Mouse (Mus musculus): ENCODE results near the gene 1700010I14Rik. TPM values are rescaled to one million over a fixed set of nuclear protein-coding genes. Genes with fewer than 3 reads are reported as not detected.

Gene 1700010I14Rik
- 3.2 and 3.6 TPM in 2 replicates for polyA plus RNA-seq (2016; fragmentation: Nextera tagmentation; extraction: Ambion mirVana)

GRCm38 (mm10) chr17:8988119-8988807, at the start of gene 1700010I14Rik:
Gene 1700010I14Rik (plus strand): TSS chr17:8988333.
- Histone ChIP-seq H3K4me2 (replicated peaks) (peak within 1 kb of the TSS; percentile 75), H3K4me1 (peaks cover 16% of the 10 kb centered on the region), H3K36me3 (peaks cover 12% of the 10 kb centered on the region; the same call in 1 of the 2 replicates), H3K4me3 (peak within 1 kb of the TSS; percentile 47), H3K27me3 (no peaks in the 10 kb centered on the region), H3K27ac (replicated peaks) (0 out of 2 replicates have a peak within 1 kb of the TSS, but pooled peaks have one; percentile 4), H3K9me3 (no peaks in the 10 kb centered on the region), H3K9ac (replicated peaks) (peak within 1 kb of the TSS; percentile 49; the same call in 1 of the 2 replicates)
- peak; percentile 69 for ATAC-seq (ENCODE audit: low FRiP score, low read depth)
- 7% methylated on average over 13 of the region's 13 CpGs for WGBS

- H3K4me3 ChIP-seq = no peak overlapping the region
- H3K9me3 ChIP-seq = no peaks in the 10 kb centered on the region
- no peak overlapping the region for H3K9ac ChIP-seq (replicated peaks)
- ATAC-seq (ENCODE audit: low FRiP score, low read depth) = no peak
- no peaks in the 10 kb centered on the region for H3K27me3 ChIP-seq
- 65% methylated on average over 5 of the region's 5 CpGs for WGBS
- H3K4me2 ChIP-seq (replicated peaks) = no peak overlapping the region
- H3K4me1 ChIP-seq = peaks cover 7% of the 10 kb centered on the region; the same call in 1 of the 2 replicates
- H3K27ac ChIP-seq (replicated peaks) = no peak overlapping the region
- H3K36me3 ChIP-seq = peaks cover 24% of the 10 kb centered on the region; the same call in 1 of the 2 replicates
Observed at GRCm38 (mm10) chr17:8951588-8951987, 36.5 kb upstream of the 1700010I14Rik start.

DNA sequence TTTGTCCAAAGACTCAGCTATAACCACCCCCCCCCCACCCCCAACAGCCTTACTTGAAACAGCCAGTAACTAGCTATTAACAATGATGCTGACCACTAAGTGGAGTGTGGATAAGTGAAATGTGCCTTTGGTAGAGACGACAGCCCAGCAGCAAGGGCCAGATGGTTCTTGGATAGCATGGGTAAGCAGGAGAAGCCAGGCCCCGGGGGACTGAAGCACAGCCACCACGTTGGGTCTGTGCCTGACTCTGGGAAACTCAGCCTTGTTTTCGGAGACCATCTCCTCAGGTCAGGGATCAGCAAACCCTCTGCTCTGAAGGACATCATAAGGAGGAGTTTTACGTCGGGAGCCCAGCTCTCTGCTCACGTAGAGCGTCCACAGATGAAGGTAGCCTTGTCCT, 35.2 kb upstream of the 1700010I14Rik start:
- Histone ChIP-seq H3K4me1 (peaks cover 7% of the 10 kb centered on the region; the same call in 1 of the 2 replicates), H3K9me3 (no peaks in the 10 kb centered on the region), H3K4me2 (replicated peaks) (no peak overlapping the region), H3K4me3 (no peak overlapping the region), H3K27ac (replicated peaks) (no peak overlapping the region), H3K27me3 (no peaks in the 10 kb centered on the region), H3K9ac (replicated peaks) (no peak overlapping the region), H3K36me3 (peaks cover 20% of the 10 kb centered on the region; the same call in 1 of the 2 replicates)
- WGBS = 88% methylated on average over 8 of the region's 8 CpGs
- no peak for ATAC-seq (ENCODE audit: low FRiP score, low read depth)

DNA sequence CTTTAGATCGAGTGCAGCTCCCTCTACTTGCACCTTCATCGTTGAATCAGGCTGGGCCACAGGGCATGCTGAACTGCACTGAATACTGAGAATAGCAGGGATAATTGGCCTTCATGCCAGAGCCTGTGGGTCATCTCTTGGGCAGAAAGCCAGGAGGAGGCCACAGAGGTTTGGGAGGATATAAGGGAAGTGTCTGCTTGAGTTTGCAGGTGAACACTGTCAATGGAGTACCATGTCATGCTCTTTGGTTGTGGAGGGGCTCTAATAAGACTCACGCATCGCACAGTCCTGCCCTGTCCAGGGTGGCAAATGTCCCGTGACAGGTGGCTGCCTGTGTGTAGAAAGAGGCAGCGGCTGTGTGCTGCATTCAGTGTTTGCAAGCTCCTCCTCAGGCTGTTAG, 30.0 kb upstream of the 1700010I14Rik start:
- Histone ChIP-seq H3K9me3 (no peaks in the 10 kb centered on the region), H3K4me2 (replicated peaks) (no peak overlapping the region), H3K27ac (replicated peaks) (no peak overlapping the region), H3K36me3 (0 out of 2 replicates have a peak, but pooled peaks cover 11% of the 10 kb centered on the region), H3K4me1 (peaks cover 23% of the 10 kb centered on the region; the same call in 1 of the 2 replicates), H3K27me3 (no peaks in the 10 kb centered on the region), H3K9ac (replicated peaks) (no peak overlapping the region), H3K4me3 (no peak overlapping the region)
- ATAC-seq (ENCODE audit: low FRiP score, low read depth) = no peak
- WGBS = 87% methylated on average over 6 of the region's 6 CpGs

DNA sequence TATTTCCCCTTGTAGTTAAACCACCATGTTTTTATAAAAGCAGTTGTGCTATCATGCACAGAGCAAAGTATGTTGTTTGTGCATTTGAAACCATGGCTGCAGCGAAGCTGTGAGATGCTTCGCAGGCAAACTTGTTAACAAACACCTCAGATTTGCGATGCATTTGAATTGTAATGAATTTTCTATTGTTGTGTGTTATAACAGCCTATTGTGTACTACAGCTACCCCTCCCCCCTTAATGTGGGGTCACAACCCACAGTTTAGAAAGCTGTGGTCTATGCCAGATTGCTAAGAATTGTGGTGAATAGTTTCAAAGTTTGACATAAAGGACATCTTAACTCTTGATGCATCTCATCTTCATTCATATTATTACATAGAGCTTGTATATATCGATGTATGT, 27.7 kb upstream of the 1700010I14Rik start:
- ATAC-seq (ENCODE audit: low FRiP score, low read depth) = no peak
- 76% methylated on average over 4 of the region's 4 CpGs for WGBS
- peaks cover 7% of the 10 kb centered on the region; the same call in 1 of the 2 replicates for H3K36me3 ChIP-seq
- no peaks in the 10 kb centered on the region for H3K9me3 ChIP-seq
- no peak overlapping the region for H3K27ac ChIP-seq (replicated peaks)
- H3K27me3 ChIP-seq = no peaks in the 10 kb centered on the region
- no peak overlapping the region for H3K4me2 ChIP-seq (replicated peaks)
- no peak overlapping the region for H3K4me3 ChIP-seq
- peaks cover 23% of the 10 kb centered on the region; the same call in 1 of the 2 replicates for H3K4me1 ChIP-seq
- no peak overlapping the region for H3K9ac ChIP-seq (replicated peaks)

DNA sequence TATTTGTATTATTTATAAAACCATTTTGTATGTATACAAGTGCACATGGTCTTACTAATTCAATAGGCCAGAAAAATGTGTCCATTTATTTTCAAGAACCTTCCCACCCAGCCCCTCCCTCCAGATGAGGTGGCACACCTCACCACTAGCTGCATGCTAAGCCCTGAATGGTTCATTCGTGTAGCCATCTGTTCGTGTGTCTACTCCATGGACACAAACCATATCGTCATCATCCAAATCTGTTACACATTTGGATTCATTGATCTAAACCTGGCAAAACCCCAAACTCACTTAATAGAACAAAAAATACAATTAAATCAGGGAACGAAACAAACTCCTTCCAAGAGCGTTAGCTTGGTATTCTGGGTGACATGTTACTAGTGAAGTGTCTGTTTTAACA, 27.0 kb upstream of the 1700010I14Rik start:
- Histone ChIP-seq H3K4me3 (no peak overlapping the region), H3K27me3 (no peaks in the 10 kb centered on the region), H3K27ac (replicated peaks) (no peak overlapping the region), H3K9ac (replicated peaks) (no peak overlapping the region), H3K9me3 (no peaks in the 10 kb centered on the region), H3K4me1 (peaks cover 21% of the 10 kb centered on the region; the same call in 1 of the 2 replicates), H3K4me2 (replicated peaks) (no peak overlapping the region), H3K36me3 (peaks cover 11% of the 10 kb centered on the region; the same call in 1 of the 2 replicates)
- WGBS = 77% methylated on average over 5 of the region's 5 CpGs
- no peak for ATAC-seq (ENCODE audit: low FRiP score, low read depth)

DNA sequence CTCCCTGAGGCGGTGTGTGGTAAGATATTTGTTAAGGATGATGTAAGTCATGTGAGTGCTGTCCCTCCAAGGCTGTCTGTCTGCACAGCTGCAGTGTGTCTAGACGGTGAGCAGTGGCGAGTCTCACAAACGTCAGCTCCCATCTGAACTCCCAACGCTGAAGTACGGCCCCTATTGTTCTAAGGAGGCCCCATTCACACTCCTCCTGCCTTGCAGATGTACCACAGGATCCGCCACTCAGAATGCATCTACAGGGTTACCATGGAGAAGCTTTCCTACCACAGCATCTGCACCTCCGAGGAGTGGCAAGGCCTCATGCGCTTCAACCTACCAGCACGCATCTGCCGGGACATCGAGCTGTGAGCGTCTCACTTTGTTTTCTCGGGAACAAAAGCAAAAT, 26.5 kb upstream of the 1700010I14Rik start:
- Histone ChIP-seq H3K4me1 (peaks cover 16% of the 10 kb centered on the region; the same call in 1 of the 2 replicates), H3K4me2 (replicated peaks) (no peak overlapping the region), H3K9me3 (no peaks in the 10 kb centered on the region), H3K27me3 (no peaks in the 10 kb centered on the region), H3K27ac (replicated peaks) (0 out of 2 replicates have a peak overlapping the region, but pooled peaks have one; percentile 27), H3K4me3 (no peak overlapping the region), H3K36me3 (peaks cover 16% of the 10 kb centered on the region; the same call in 1 of the 2 replicates), H3K9ac (replicated peaks) (no peak overlapping the region)
- ATAC-seq (ENCODE audit: low FRiP score, low read depth) = peak; percentile 81
- 35% methylated on average over 14 of the region's 14 CpGs for WGBS

DNA sequence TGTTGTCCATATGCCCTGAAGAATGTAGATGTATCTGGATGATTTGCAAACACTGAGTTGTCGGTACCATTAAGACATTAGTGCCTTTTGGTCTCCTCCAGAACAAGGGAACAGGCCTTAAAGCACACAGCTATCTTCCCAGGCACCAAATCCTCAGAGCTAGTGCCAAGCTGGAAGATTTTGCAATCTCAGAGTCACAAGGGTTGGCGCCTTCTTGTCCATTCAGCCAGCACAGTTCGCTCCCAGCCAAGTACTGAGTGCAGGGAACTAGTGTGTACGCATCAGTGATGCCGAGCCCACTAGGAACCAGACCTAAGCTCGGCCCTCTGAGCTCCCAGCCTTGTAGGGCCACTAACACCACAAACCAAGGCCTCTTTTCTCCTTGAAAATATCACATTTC, 23.0 kb upstream of the 1700010I14Rik start:
- peaks cover 14% of the 10 kb centered on the region; the same call in 1 of the 2 replicates for H3K4me1 ChIP-seq
- WGBS = 90% methylated on average over 6 of the region's 6 CpGs
- no peaks in the 10 kb centered on the region; the same call in 1 of the 2 replicates for H3K27me3 ChIP-seq
- H3K27ac ChIP-seq (replicated peaks) = no peak overlapping the region
- H3K4me2 ChIP-seq (replicated peaks) = no peak overlapping the region
- H3K36me3 ChIP-seq = peaks cover 40% of the 10 kb centered on the region
- H3K9ac ChIP-seq (replicated peaks) = no peak overlapping the region
- no peaks in the 10 kb centered on the region for H3K9me3 ChIP-seq
- no peak for ATAC-seq (ENCODE audit: low FRiP score, low read depth)
- H3K4me3 ChIP-seq = no peak overlapping the region

- Histone ChIP-seq H3K27ac (replicated peaks) (no peak overlapping the region), H3K9ac (replicated peaks) (no peak overlapping the region), H3K4me2 (replicated peaks) (peak overlapping the region; percentile 17; the same call in 1 of the 2 replicates), H3K9me3 (no peaks in the 10 kb centered on the region), H3K4me1 (peaks cover 15% of the 10 kb centered on the region), H3K4me3 (no peak overlapping the region), H3K27me3 (no peaks in the 10 kb centered on the region; the same call in 1 of the 2 replicates), H3K36me3 (peaks cover 23% of the 10 kb centered on the region)
- 18% methylated on average over 12 of the region's 12 CpGs for WGBS
- ATAC-seq (ENCODE audit: low FRiP score, low read depth) = no peak
Observed at GRCm38 (mm10) chr17:8972152-8972854, 15.8 kb upstream of the 1700010I14Rik start.

GRCm38 (mm10) chr17:8973331-8973730, 14.8 kb upstream of the 1700010I14Rik start:
- Histone ChIP-seq H3K27ac (replicated peaks) (no peak overlapping the region), H3K36me3 (peaks cover 14% of the 10 kb centered on the region), H3K4me2 (replicated peaks) (no peak overlapping the region), H3K4me1 (peaks cover 15% of the 10 kb centered on the region), H3K9me3 (no peaks in the 10 kb centered on the region), H3K4me3 (no peak overlapping the region), H3K27me3 (no peaks in the 10 kb centered on the region; the same call in 1 of the 2 replicates), H3K9ac (replicated peaks) (no peak overlapping the region)
- no peak for ATAC-seq (ENCODE audit: low FRiP score, low read depth)
- WGBS = 73% methylated on average over 5 of the region's 5 CpGs

- Histone ChIP-seq H3K9ac (replicated peaks) (no peak overlapping the region), H3K36me3 (peaks cover 8% of the 10 kb centered on the region; the same call in 1 of the 2 replicates), H3K27me3 (no peaks in the 10 kb centered on the region; the same call in 1 of the 2 replicates), H3K27ac (replicated peaks) (no peak overlapping the region), H3K9me3 (no peaks in the 10 kb centered on the region), H3K4me3 (no peak overlapping the region), H3K4me2 (replicated peaks) (no peak overlapping the region), H3K4me1 (peaks cover 15% of the 10 kb centered on the region)
- no peak for ATAC-seq (ENCODE audit: low FRiP score, low read depth)
- WGBS = 63% methylated on average over 7 of the region's 7 CpGs
Observed at GRCm38 (mm10) chr17:8974423-8974822, 13.7 kb upstream of the 1700010I14Rik start.
